Mouse (Mus musculus): ENCODE data around the gene Clic6.
A peak's percentile ranks its signal among the peaks of the same experiment; 100 is the strongest.

Clic6 gene

DNA sequence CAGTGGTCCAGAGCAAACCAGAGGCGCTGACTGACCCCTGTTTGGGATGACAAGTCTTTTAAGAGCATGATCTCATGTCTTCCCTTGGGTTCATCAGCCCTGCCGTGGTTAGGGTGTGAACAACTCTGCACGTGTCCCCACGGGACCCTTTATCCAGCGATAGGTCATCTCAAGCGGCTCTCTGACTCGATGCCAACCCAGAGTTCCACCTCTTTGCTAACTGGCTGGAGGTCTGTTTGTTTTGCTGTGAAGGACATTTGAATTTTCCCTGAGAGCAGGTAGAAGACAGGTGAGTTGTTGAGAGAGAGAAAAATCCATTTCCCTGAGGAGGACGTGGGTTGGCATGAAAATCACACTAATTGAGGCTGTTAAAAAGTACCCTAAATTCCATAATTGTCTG is 37.8 kb downstream of the Clic6 start:
- DNase-seq (ENCODE audit: low read depth, low spot score): no peak

GRCm38 (mm10) chr16:92524651-92525050 is 39.1 kb downstream of the Clic6 start:
- DNase-seq (ENCODE audit: low read depth, low spot score): no peak

DNA sequence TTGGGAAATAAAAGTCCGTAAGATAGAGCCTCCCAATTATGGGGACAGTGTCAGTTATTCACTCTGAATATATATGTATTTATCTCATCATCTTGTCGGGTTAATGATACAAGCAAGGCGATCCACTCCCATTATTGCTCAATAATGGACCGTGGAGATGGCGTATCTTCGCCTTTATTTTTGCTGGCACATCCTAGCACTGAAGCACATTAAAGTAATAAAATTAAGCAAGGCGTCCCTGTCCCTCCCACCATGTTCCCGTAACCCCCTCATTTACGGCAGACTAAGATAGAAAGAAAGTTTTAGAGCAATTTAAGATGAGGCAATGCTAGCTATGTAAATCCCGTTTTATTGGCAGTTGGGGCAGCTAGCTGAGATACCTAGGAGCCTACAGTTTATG is 40.4 kb downstream of the Clic6 start:
- DNase-seq (ENCODE audit: low read depth, low spot score): no peak

DNA sequence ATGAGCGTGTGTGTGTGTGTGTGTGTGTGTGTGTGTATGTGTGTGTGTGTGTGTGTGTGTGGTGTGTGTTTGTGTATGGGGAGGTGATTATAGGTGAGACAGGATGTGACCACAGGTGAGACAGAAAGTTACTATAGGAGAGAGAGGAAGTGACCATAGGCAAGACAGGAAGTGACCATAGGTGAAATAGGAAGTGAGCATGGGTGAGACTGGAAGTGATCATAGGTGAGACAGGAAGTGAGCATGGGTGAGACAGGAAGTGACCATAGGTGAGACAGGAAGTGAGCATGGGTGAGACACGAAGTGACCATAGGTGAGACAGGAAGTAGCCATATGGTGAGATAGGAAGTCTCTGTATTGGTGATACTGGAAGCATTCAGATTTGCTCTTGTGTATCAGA is 49.7 kb downstream of the Clic6 start:
- DNase-seq (ENCODE audit: low read depth, low spot score): no peak

- DNase-seq (ENCODE audit: low read depth, low spot score): no peak
Observed at GRCm38 (mm10) chr16:92538356-92538755, 52.8 kb downstream of the Clic6 start.

GRCm38 (mm10) chr16:92544264-92544663 is 58.7 kb downstream of the Clic6 start:
- DNase-seq (ENCODE audit: low read depth, low spot score): no peak

- DNase-seq (ENCODE audit: low read depth, low spot score): no peak
Observed at GRCm38 (mm10) chr16:92548651-92549050, 63.1 kb downstream of the Clic6 start.

DNA sequence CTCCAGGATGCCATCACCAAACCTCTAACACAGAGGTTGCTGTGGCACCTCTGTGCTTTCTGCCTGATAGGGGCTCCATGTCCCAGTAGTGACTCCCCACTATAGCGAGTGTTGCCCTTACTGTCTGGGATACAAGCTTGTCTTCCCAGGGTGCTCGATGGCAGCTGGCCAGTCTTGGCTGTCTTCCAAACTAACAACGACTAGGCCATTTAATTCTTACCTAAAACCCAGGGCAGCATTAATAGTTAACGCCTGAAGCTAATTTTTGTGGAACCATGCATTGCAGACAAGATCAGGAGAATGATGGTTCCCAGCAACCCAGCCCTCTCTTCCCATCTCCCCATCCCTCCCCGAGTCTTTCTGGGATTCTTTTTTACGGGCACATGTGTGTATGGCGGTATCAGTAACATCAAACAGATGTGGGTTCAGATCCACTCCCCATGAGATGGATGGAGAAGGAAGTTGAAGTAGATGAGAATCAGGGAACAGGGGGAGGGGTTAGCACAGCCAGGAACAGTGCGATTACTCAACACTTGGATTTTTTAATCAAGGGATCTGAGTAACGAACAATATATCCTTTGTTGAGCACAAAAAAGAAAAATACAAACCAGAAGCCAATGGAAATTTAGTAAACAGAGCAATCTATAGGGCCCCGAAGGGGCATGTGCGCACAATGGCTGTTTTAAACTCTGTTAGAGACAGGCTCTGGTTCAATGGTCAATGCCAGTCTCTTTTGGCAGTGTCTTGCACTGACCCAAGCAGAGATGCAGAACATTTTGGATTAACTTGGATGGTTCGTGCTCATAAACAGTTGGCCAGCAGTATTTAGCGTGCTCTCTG is 66.0 kb downstream of the Clic6 start:
- no peak for DNase-seq (ENCODE audit: low read depth, low spot score)

DNA sequence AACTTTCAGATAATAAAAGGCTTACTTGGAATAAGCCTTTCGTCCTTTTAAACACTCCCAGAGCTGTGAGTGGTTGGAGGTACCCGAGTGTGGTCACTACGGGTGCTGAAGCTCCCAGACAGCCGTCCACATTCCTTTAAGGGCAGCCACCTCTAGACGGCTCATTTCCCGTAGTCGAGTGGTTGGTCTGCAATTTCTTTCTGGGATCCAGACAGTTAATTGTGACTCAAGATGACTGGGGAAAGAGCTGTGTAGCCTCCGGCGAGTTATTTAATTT is 66.5 kb downstream of the Clic6 start:
- DNase-seq (ENCODE audit: low read depth, low spot score): no peak

- no peak for DNase-seq (ENCODE audit: low read depth, low spot score)
Observed at GRCm38 (mm10) chr16:92552858-92553257, 67.3 kb downstream of the Clic6 start.

- DNase-seq (ENCODE audit: low read depth, low spot score): no peak
Observed at GRCm38 (mm10) chr16:92555051-92555450, 69.5 kb downstream of the Clic6 start.

- no peak for DNase-seq (ENCODE audit: low read depth, low spot score)
Observed at GRCm38 (mm10) chr16:92565291-92565690, 79.8 kb downstream of the Clic6 start.

DNA sequence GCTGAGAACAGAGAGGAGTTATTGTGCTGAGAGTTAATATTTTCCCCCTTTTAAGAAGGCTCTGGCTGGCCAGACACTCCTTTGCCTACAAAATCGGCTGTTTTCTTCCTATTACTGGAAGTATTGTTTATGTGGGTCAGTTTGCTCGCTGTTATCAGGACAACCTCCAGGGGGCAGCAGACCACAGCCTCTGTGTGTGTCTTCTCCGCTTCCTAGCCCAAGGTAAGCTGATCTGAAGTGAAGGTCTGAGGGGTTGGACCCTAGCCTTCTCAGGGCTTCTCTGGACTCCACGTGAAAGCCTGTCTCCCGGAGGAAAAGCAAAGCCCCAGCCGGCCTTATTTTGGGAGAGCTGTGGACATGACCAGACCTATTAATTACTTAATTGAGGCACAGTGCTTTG is 80.2 kb downstream of the Clic6 start:
- peak; percentile 72 for DNase-seq (ENCODE audit: low read depth, low spot score)

DNA sequence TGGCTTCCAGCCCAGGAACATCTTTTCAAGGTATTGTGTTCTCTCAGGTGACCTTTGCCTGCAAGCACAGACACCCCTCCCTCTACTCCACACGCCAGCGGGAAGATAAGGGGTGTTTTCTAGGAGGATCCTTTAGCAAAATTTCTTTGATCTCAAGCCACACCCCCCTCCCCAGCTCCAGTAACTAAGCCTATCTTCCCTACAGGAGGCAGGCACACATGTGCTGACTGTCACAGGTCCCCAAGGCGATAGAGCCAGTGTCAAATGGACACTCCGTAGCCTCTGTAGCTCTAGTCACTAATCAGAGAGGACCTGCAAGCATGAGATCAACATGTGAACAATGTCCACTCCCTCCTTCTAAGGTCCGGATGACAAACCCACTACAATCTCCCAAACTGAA is 80.6 kb downstream of the Clic6 start:
- DNase-seq (ENCODE audit: low read depth, low spot score): no peak

- no peak for DNase-seq (ENCODE audit: low read depth, low spot score)
Observed at GRCm38 (mm10) chr16:92571246-92571645, 85.7 kb downstream of the Clic6 start.

DNA sequence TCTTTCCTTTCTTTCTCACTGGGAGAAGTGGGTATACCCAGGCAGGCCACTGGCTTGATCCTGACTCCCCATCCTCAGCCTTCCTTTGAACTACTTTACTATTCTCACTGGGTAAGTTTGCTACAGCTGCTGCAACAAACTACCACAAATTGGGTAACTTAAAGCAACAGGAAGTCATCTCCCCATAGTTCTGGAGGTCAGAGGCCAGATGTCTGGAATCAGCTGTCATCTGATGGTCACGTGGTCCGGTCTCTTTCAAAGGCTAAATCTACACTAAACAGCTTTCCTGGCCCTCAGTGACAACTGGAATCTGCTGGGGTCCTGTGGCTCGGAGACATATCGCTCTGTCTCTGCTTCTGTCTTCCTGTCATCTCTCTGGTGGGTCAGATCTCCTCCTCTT is 87.7 kb downstream of the Clic6 start:
- no peak for DNase-seq (ENCODE audit: low read depth, low spot score)

GRCm38 (mm10) chr16:92575792-92576191 is 90.3 kb downstream of the Clic6 start:
- DNase-seq (ENCODE audit: low read depth, low spot score): peak; percentile 20

- no peak for DNase-seq (ENCODE audit: low read depth, low spot score)
Observed at GRCm38 (mm10) chr16:92577381-92577780, 91.8 kb downstream of the Clic6 start.

GRCm38 (mm10) chr16:92578915-92579653 is 93.5 kb downstream of the Clic6 start:
- no peak for DNase-seq (ENCODE audit: low read depth, low spot score)

- no peak for DNase-seq (ENCODE audit: low read depth, low spot score)
Observed at GRCm38 (mm10) chr16:92580981-92581380, 95.4 kb downstream of the Clic6 start.

GRCm38 (mm10) chr16:92581767-92582166 is 96.2 kb downstream of the Clic6 start:
- peak; percentile 10 for DNase-seq (ENCODE audit: low read depth, low spot score)

GRCm38 (mm10) chr16:92587836-92588235 is 102.3 kb downstream of the Clic6 start:
- DNase-seq (ENCODE audit: low read depth, low spot score): no peak

Data from CD4-positive helper T cell, adult 2 months (primary cell).